Comparison of ENCODE assay signal across 25 mouse cellular contexts in the genomic region with DNA sequence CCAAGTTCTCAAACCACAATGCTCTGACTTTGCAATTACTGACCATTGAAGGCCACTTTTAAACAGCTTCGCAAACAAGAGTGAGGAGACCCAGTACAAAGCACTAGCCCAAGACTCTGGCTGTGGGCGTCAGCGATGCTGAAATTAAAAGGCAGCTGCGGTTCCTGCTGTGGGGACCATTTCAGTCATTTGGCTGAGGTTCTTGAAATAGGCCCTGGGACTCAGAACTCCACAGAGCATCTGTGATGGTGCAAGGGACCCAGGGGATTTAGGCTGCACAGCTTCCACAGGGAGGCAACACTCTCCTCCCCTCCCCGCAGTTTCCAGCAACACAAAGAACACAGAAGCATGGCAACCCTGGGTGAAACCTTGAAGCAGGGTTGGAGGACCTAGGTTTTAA.
DNase-seq lines count a peak whose midpoint lies in the region; ATAC-seq lines count a peak whose summit lies in the region.
"Had no signal": no experiment of that assay in that cellular context is flagged by ENCODE, and none has a peak within 500 bp of the region (broad histone marks: within the 10 kb centered on the region; RNA-seq: fewer than 3 reads in every experiment).

No protein-coding gene starts in this region.

- H3K4me2 ChIP-seq in heart, embryonic 13.5 days: no peak overlapping the region
- H3K4me2 ChIP-seq in heart, embryonic 11.5 days: no peak overlapping the region
- no peak overlapping the region for H3K4me2 ChIP-seq in hindbrain, embryonic 13.5 days
- H3K4me2 ChIP-seq in hindbrain, embryonic 11.5 days (replicated peaks; ENCODE audit: low read depth, low read length): no peak overlapping the region
- no peak overlapping the region for H3K4me2 ChIP-seq in neural tube, embryonic 13.5 days
- H3K4me2 ChIP-seq in neural tube, embryonic 15.5 days: no peak overlapping the region
- H3K4me2 ChIP-seq: embryonic facial prominence, embryonic 15.5 days; forebrain, embryonic 12.5 days; intestine, embryonic 15.5 days; limb, embryonic 12.5 days; lung, embryonic 15.5 days; midbrain, embryonic 11.5 days had no signal

- no peaks in the 10 kb centered on the region for H3K9me3 ChIP-seq in heart, embryonic 13.5 days
- no peaks in the 10 kb centered on the region for H3K9me3 ChIP-seq in heart, embryonic 11.5 days (replicated peaks; ENCODE audit: control insufficient read depth, low read length)
- no peaks in the 10 kb centered on the region for H3K9me3 ChIP-seq in hindbrain, embryonic 13.5 days
- H3K9me3 ChIP-seq in hindbrain, embryonic 11.5 days (ENCODE audit: control insufficient read depth, low read length): no peaks in the 10 kb centered on the region
- H3K9me3 ChIP-seq in neural tube, embryonic 13.5 days: no peaks in the 10 kb centered on the region
- no peaks in the 10 kb centered on the region for H3K9me3 ChIP-seq in neural tube, embryonic 15.5 days (replicated peaks)
- H3K9me3 ChIP-seq: embryonic facial prominence, embryonic 10.5 days; embryonic facial prominence, embryonic 15.5 days; forebrain, embryonic 12.5 days; intestine, embryonic 15.5 days; limb, embryonic 12.5 days; lung, embryonic 15.5 days had no signal

- no peak overlapping the region for H3K9ac ChIP-seq in heart, embryonic 13.5 days
- H3K9ac ChIP-seq in heart, embryonic 11.5 days (ENCODE audit: low read depth, low read length): no peak overlapping the region
- no peak overlapping the region for H3K9ac ChIP-seq in hindbrain, embryonic 13.5 days
- H3K9ac ChIP-seq in hindbrain, embryonic 11.5 days (ENCODE audit: low read depth, low read length): no peak overlapping the region
- no peak overlapping the region for H3K9ac ChIP-seq in neural tube, embryonic 13.5 days
- H3K9ac ChIP-seq in neural tube, embryonic 15.5 days (replicated peaks): no peak overlapping the region
- H3K9ac ChIP-seq: embryonic facial prominence, embryonic 15.5 days; forebrain, embryonic 12.5 days; forebrain, postnatal 0 days; intestine, embryonic 15.5 days; limb, embryonic 12.5 days; lung, embryonic 15.5 days had no signal

- 76% methylated on average over 5 of the region's 5 CpGs for WGBS in heart, embryonic 13.5 days
- 86% methylated on average over 5 of the region's 5 CpGs for WGBS in heart, embryonic 11.5 days (ENCODE audit: insufficient replicate concordance)
- WGBS in hindbrain, embryonic 13.5 days: 76% methylated on average over 5 of the region's 5 CpGs
- WGBS in hindbrain, embryonic 11.5 days: 83% methylated on average over 5 of the region's 5 CpGs
- WGBS in neural tube, embryonic 13.5 days: 76% methylated on average over 5 of the region's 5 CpGs
- 64% methylated on average over 5 of the region's 5 CpGs for WGBS in neural tube, embryonic 15.5 days

- H3K27me3 ChIP-seq in heart, embryonic 13.5 days (replicated peaks): no peaks in the 10 kb centered on the region
- no peaks in the 10 kb centered on the region for H3K27me3 ChIP-seq in heart, embryonic 11.5 days (ENCODE audit: control insufficient read depth, insufficient read depth, low read length)
- no peaks in the 10 kb centered on the region for H3K27me3 ChIP-seq in hindbrain, embryonic 13.5 days
- H3K27me3 ChIP-seq in hindbrain, embryonic 11.5 days (ENCODE audit: control insufficient read depth, insufficient read depth, low read length): no peaks in the 10 kb centered on the region
- no peaks in the 10 kb centered on the region for H3K27me3 ChIP-seq in neural tube, embryonic 13.5 days
- no peaks in the 10 kb centered on the region for H3K27me3 ChIP-seq in neural tube, embryonic 15.5 days (replicated peaks)
- H3K27me3 ChIP-seq: CH12.LX; embryonic facial prominence, embryonic 15.5 days; forebrain, embryonic 12.5 days; intestine, embryonic 15.5 days; limb, embryonic 12.5 days; lung, embryonic 15.5 days had no signal

- DNase-seq in hindbrain, embryonic 11.5 days (ENCODE audit: low spot score): no peak
- no peak for DNase-seq in neural tube, embryonic 10.5 days (ENCODE audit: extremely low spot score, low spot score)
- DNase-seq: adrenal gland, adult 2 months; forebrain, postnatal 0 days; kidney, adult 8-10 months; kidney, postnatal 10 days; layer of hippocampus, adult 9-11 months; right cerebral cortex, adult 18-20 months; spleen, adult 18-20 months; thymus, postnatal 14 days had no signal

- H3K36me3 ChIP-seq in heart, embryonic 13.5 days: no peaks in the 10 kb centered on the region
- no peaks in the 10 kb centered on the region for H3K36me3 ChIP-seq in heart, embryonic 11.5 days (ENCODE audit: control insufficient read depth, insufficient read depth, low read length)
- H3K36me3 ChIP-seq in hindbrain, embryonic 13.5 days: no peaks in the 10 kb centered on the region
- H3K36me3 ChIP-seq in hindbrain, embryonic 11.5 days (ENCODE audit: control insufficient read depth, insufficient read depth, low read length): no peaks in the 10 kb centered on the region
- H3K36me3 ChIP-seq in neural tube, embryonic 13.5 days: no peaks in the 10 kb centered on the region
- no peaks in the 10 kb centered on the region for H3K36me3 ChIP-seq in neural tube, embryonic 15.5 days
- H3K36me3 ChIP-seq: embryonic facial prominence, embryonic 10.5 days; embryonic facial prominence, embryonic 15.5 days; forebrain, embryonic 12.5 days; intestine, embryonic 15.5 days; limb, embryonic 12.5 days; lung, embryonic 15.5 days had no signal

- no peak overlapping the region for H3K4me3 ChIP-seq in heart, embryonic 13.5 days
- H3K4me3 ChIP-seq in heart, embryonic 11.5 days (ENCODE audit: low read depth, low read length): no peak overlapping the region
- H3K4me3 ChIP-seq in hindbrain, embryonic 13.5 days: no peak overlapping the region
- H3K4me3 ChIP-seq in hindbrain, embryonic 11.5 days (ENCODE audit: low read depth, low read length): no peak overlapping the region
- H3K4me3 ChIP-seq in neural tube, embryonic 13.5 days: no peak overlapping the region
- H3K4me3 ChIP-seq in neural tube, embryonic 15.5 days (replicated peaks): no peak overlapping the region
- H3K4me3 ChIP-seq: embryonic facial prominence, embryonic 10.5 days; embryonic facial prominence, embryonic 15.5 days; forebrain, embryonic 12.5 days; intestine, embryonic 15.5 days; limb, embryonic 12.5 days; lung, embryonic 15.5 days had no signal

- H3K4me1 ChIP-seq in heart, embryonic 13.5 days: peaks cover 27% of the 10 kb centered on the region
- H3K4me1 ChIP-seq in heart, embryonic 11.5 days (ENCODE audit: control insufficient read depth, insufficient read depth, low read length): peaks cover 8% of the 10 kb centered on the region
- peaks cover 20% of the 10 kb centered on the region for H3K4me1 ChIP-seq in hindbrain, embryonic 13.5 days (replicated peaks)
- no peaks in the 10 kb centered on the region for H3K4me1 ChIP-seq in hindbrain, embryonic 11.5 days (replicated peaks; ENCODE audit: control insufficient read depth, insufficient read depth, low read length)
- H3K4me1 ChIP-seq in neural tube, embryonic 13.5 days (replicated peaks): peaks cover 26% of the 10 kb centered on the region
- H3K4me1 ChIP-seq in neural tube, embryonic 15.5 days: peaks cover 11% of the 10 kb centered on the region
- H3K4me1 ChIP-seq: embryonic facial prominence, embryonic 10.5 days; embryonic facial prominence, embryonic 15.5 days; forebrain, embryonic 12.5 days; intestine, embryonic 15.5 days; limb, embryonic 12.5 days; lung, embryonic 15.5 days had no signal

- H3K27ac ChIP-seq in heart, embryonic 13.5 days (replicated peaks): peak overlapping the region; percentile 36
- H3K27ac ChIP-seq in heart, embryonic 11.5 days (ENCODE audit: low read depth, low read length): no peak overlapping the region
- peak overlapping the region; percentile 76 for H3K27ac ChIP-seq in hindbrain, embryonic 13.5 days
- no peak overlapping the region for H3K27ac ChIP-seq in hindbrain, embryonic 11.5 days (ENCODE audit: low read depth, low read length)
- peak overlapping the region; percentile 72 for H3K27ac ChIP-seq in neural tube, embryonic 13.5 days (replicated peaks)
- H3K27ac ChIP-seq in neural tube, embryonic 15.5 days (replicated peaks): no peak overlapping the region
- H3K27ac ChIP-seq: embryonic facial prominence, embryonic 10.5 days; embryonic facial prominence, embryonic 15.5 days; forebrain, embryonic 12.5 days; intestine, embryonic 15.5 days; limb, embryonic 12.5 days; lung, embryonic 15.5 days had no signal

- no peak for ATAC-seq in heart, embryonic 13.5 days (ENCODE audit: extremely low read depth, insufficient number of reproducible peaks, low FRiP score, low TSS enrichment)
- no peak for ATAC-seq in heart, embryonic 11.5 days (replicated peaks; ENCODE audit: insufficient number of reproducible peaks, low FRiP score, low TSS enrichment)
- ATAC-seq in hindbrain, embryonic 13.5 days (ENCODE audit: low FRiP score): no peak
- no peak for ATAC-seq in hindbrain, embryonic 11.5 days (ENCODE audit: low FRiP score)
- 0 out of 2 replicates have a peak, but pooled peaks have one; percentile 7 for ATAC-seq in neural tube, embryonic 13.5 days (ENCODE audit: low read depth)
- ATAC-seq in neural tube, embryonic 15.5 days (ENCODE audit: low FRiP score): 0 out of 2 replicates have a peak, but pooled peaks have one; percentile 20
- ATAC-seq in megakaryocyte progenitor cell, adult 5-6 weeks (replicated peaks; ENCODE audit: poor library complexity): no peak
- ATAC-seq: activated CD4-positive, CD25-positive, alpha-beta regulatory T cell, adult 4 months; forebrain, postnatal 0 days; intestine, embryonic 15.5 days had no signal

Comparison
In these comparisons a context has a peak if more than half of its experiments do, and no peak if none do; other contexts are left out.
1. H3K27ac ChIP-seq: peak in heart, embryonic 13.5 days (single experiment), hindbrain, embryonic 13.5 days (single experiment) and neural tube, embryonic 13.5 days (single experiment); none in heart, embryonic 11.5 days (single experiment), hindbrain, embryonic 11.5 days (single experiment) and neural tube, embryonic 15.5 days (single experiment).
2. ATAC-seq: peak in neural tube, embryonic 13.5 days (single experiment) and neural tube, embryonic 15.5 days (single experiment); none in heart, embryonic 13.5 days (single experiment), heart, embryonic 11.5 days (single experiment), hindbrain, embryonic 13.5 days (single experiment), hindbrain, embryonic 11.5 days (single experiment) and megakaryocyte progenitor cell, adult 5-6 weeks (single experiment).